Mouse (Mus musculus): ENCODE measurements around the gene Rin2.

Gene Rin2

DNA sequence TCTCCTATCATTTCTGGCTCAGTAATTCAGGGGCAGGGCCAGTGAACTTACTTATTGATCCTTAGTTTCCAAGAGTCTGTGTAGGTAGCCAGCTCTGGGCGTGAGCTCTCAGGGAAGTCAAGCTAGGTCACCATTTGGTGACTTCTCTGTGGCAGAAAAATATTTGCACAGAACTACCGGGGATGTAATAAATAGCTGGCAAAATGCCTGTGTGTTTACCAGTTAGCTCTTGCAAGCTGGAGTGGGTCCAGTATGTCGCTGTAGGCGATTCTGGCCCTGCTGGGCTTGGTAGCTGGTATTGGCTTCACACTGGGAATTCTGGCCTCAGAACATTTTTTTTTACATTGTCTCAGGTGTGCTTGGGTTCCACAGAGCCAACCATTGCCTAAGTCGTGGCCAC lies 60.1 kb downstream of the Rin2 start:
- in situ Hi-C loops (cut with MboI): no loop called here

DNA sequence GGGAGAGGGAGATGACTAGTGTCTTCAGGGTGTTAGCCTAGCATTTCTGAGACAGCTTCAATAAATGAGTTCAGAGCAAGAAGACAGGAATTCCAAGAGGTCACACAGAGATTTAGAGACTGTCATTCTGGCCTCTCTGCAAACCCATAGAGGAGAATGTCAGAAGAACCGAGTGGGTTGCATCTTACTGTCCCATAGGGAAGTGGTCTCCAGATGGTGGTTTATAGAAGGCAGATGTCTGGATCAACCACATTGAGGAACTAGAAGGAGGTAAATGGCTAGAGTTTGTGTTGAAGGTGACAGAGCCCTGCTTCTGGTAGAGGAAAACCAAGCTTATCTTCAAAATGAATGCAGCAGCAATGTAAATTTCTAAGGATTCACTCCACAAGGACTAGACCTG lies 61.5 kb downstream of the Rin2 start:
- in situ Hi-C loops (cut with MboI): no loop called here

DNA sequence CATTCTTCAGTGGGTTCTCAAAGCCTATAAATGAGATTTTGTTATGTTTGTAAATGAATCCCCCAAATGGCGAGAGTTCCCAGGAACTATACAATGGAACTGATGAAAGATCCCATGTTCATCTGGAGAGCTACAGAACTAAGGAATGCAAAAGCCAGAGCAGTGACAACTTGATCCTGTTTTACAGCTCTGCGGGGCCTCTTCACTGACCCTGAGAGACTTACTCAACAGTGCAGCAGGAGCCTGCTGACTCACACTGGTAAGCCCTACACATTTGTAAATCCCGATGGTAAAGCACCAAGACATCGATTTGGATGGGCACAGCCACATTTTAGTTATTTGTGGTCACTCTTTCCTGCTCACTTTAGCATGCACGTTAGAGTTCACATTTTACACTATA lies 62.2 kb downstream of the Rin2 start:
- in situ Hi-C loops (cut with MboI): no loop called here

DNA sequence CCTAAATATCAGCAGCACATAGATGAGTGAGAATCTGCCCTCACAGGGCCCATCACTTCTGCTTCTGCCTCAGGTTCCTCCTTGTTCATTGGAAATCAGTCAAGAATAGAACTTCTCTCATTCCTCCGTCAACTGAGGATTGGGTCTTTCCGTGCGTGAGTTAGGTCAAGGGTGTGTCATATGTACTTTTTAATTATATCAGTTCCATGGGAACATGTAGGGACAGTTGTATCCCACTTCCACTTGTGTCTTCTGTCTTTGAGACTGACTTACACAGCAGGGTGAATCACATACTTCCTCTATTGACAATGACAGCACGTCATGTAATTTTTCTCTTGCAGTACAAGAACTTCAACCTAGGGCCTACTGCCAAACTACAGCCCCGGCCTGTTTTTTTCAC lies 65.7 kb downstream of the Rin2 start:
- in situ Hi-C loops (cut with MboI): no loop called here

DNA sequence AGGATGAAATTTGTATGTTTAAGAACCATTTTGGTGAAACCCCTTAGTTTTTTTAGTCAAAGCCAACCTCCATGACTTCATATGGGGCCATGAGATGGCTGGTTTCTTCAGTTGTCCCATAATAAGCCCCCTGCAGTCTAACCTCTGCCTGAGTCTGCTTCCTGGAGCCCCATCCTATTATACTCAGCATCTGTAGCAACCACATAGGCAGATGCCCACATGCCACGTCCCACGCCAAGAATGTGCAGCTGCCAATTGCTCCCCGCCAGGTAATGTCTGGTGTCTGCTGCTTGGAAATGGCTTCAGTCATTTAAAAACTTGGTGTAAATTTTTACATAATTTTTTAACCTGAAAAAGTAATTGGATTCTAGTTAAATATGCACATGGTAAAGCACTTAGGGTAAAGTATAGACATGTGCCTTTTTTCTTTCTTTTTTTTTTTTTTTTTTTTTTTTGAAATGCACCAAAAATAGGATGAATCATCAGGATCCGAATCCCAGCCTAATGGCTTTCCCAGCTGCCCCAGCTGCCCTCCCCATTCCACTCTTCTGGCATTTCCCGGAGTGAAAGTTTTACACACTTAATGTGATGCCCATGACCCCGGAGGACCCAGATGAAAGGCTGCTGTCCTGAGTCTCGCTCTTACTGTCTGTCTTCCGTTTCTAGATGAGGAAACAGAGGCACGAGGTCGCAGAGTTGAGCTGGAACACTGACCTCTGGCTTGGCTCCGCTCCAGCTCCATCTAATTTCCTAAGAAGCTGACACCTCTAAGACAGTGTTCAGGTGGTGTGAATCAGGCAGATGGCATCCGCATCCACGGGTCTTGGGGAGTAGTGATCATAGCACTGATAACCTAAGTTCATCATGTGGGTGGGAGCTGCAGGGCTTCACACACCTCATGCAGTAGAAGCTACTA lies 68.0 kb downstream of the Rin2 start:
- in situ Hi-C loops (cut with MboI): no loop called here

DNA sequence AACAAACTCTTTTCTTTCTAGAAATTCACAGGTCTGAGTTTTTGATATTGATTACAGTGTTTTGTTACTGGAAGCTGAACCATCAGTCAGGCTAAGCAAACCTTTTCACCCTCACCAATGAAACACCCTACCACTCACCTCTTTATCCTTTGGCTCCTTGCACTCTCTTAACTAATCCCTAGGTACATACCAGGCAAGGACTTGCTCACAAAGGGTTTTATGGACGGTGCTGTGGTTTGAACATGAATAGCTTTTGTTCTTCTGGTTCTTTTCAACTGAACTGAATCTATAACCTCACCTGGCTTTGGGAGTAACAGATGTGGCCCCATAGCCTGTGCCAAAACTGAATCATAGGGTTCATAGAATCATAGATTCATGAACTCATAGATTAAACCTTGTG lies 71.4 kb downstream of the Rin2 start:
- in situ Hi-C loops (cut with MboI): no loop called here

DNA sequence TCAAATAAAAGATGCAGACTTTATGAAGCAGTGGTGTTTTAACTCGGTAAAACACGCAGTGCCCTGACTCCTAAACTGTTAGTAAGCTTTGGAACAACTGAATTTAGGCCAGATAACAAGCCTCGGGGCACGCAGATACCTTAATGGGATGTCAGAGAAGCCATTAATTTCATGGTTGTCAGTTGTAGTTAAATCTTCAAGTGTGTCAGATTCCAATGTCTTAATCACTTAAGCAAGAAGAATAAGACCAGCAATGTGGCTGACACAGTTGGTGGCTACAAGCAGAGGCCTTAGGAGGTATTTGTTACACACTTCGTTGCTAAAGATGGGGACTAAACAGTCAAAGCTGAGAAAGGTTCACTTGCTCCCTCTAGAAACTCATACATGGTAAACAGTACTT lies 74.6 kb downstream of the Rin2 start:
- in situ Hi-C loops (cut with MboI): no loop called here

DNA sequence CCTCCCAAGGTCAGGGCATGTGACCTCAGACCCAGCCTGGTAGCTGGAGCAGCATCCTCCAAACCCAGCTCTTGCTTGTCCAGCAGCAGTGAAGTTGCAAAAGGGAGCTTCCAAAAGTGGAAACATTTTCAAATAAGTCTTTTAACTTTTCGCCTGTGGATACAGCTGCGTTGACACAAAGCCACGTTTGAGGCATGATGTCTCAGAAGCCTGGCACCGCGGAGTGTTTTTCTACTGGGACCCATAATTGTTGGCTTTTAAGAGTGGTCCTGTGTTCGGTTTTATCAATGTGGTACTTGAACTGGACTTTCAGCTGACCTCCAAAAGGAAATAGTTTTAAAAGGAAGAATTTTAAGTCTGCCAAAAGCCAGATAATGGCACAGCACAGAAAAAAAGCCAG lies 77.6 kb downstream of the Rin2 start:
- in situ Hi-C loops (cut with MboI): no loop called here

DNA sequence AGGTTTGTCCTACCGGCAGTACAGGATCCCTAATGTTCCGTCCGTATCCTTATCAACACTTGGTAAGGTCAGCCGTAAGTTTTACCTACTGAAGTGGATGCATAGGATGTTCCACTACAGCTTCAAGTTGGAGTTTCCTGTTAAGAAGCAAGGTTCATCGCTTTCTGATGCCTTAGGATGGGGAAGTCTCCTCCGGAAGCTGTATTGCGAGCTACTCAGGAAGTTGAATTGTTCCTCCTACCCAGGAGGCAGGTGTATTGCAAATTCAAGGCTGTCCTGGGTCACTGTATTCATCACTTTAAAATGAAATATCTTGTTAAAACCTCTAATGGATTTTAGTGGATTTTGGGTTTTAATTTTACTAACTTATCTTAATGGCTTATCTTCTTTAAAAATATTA lies 79.0 kb downstream of the Rin2 start:
- in situ Hi-C loops (cut with MboI): no loop called here

DNA sequence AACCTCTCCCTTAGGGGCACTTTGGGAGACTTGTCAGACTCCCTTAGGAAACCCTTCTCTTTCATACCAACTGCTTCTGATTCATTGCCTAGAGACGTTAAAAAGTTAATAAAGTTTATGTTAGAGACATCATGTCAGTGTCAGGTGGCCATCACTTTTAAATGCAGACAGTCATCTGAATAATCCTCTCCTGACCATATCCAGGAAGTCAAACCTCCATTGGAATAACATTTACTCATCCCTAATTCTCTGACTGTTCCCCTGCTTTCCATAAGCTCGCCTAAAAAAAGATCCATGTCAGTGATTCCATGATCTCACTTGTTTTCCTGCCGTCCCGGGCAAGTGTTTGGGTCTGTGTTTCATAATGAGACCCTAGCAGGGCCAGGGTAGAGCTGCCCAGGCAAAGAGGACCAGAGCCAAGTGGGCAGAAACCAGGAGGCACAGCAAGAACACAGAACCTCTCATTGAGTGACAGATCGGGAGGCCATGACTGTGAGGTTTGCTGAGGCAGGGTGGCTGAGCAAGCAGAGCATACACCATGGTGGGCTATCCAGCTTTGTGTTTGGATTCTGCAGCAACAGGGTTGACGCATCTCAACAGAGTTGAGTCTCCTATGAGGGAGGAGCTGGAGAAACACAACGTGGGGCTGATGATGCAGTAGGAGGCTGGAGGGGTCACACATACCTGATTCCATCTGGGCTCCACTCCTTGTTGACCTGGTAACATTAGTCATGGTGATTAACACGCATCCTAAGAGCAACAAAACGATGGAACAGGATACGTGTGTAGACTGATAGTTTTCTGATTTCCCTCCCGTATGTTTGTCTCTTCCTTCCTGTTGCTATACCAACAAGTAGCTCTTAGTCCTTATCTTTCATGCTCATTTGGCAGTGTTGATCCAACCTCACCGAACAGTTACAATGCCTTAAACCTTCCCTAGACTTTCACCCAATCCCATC lies 81.1 kb downstream of the Rin2 start:
- in situ Hi-C loops (cut with MboI): no loop called here

DNA sequence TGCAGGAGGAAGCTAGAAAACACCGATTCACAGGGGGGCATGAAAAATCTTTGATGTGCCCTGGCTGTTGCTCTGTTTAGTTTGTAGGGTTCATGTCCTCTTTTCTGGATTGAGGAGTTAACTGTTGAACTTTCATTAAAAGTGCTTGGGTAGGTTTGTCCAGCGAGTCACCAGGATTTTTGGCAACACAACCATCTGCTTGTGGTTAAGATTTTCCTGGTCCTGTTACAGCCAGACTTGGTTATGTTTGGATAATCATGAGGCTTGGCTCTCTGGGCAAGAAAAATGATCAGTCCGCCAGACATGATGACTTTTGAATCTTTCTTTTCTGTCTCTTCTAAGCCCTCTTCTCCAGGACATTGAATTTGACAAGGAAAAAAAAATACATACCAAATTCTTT lies 85.1 kb downstream of the Rin2 start:
- in situ Hi-C loops (cut with MboI): no loop called here

DNA sequence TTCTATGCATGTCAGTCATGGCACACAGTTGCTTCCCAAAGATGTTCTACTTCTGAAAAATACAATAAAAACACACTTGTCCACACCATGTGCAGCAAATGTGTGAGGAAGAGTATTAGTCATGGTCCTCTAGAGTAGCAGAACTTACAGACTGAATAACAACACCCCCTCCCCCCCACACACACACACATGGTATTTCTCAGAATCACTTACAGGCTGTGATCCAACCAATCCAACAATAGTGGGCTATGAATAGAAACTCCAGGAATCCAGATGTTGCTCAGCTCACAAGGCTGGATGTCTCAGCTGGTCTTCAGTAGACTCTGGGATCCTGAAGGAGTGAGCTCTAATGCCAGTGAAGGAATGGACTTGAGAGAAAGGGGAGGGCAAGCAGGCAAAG lies 86.4 kb downstream of the Rin2 start:
- in situ Hi-C loops (cut with MboI): no loop called here

DNA sequence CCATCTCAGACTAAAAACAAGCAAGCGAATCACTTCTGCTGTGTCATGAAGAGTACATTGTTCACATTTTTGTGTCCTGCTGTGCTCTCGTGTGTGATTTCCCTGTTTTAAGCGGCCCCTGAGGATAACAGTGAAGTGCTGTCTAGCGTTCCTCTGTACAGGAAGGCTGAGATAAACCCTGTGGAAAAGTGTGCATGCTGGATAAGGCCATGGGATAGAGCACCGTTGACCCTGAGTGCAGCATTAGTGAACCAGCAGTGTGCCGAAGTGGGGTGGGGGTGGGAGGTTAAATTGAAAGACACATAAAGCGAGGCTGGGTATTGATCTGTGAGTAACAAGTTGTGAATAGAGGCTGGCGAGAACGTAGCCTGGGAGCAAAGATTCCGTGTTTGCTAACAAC lies 94.9 kb downstream of the Rin2 start:
- in situ Hi-C loops (cut with MboI): no loop called here

DNA sequence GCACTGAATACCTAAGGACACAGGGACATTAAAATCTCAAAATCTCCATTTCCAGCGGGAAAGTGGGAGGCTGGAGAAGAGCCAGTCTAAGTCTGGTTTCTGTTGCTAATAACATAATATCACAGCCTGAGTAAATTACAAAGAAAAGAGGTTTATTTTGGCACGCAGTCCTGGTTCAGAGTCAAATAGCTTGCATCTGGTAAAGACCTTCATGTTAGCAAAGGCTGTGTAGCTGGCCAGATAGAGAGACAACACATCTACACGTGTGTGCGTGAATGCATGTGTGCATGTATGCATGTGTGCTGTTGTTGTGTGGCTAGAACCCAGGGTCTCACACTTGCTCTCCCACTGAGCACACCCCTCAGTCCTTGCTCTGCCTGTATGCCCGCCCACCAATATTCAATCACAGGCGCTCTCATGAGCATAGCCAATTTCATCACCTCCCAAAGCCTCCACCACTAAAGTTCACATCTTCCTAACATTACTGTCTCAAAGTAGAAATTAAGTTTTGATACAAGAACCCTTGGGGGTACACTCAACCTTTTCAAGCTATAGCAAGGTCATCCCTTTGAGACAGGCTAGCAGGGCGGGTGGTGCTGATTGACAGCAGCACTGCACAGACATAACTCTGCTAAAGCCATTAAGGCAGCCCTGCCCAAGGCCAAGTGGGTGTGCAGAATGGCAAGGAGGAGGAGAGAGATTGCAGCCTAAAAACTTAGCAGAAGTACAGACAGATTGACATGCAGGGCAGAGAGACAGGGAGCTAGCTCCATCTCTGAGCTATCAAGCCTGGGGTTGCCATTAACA lies 95.9 kb downstream of the Rin2 start:
- in situ Hi-C loops (cut with MboI): no loop called here

DNA sequence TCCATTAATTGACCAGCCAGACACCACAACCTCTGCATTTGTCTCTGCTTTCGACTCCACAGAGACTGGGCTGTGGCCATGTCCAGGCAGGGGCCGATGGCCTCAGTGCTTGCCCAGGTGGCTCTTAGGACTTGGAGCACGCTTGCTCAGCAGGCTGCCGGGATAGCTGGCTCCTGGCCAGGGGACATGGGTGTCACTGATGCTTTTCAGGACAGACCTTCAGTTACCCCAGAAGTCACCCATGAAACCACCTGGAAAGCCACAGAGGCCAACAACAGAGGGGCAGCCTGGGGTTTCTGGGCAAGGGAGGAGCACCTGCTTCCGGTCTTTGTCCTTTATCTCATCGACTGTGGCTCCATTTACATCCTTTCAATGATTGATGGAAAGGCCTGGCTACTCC lies 108.2 kb downstream of the Rin2 start:
- in situ Hi-C loops (cut with MboI): no loop called here

DNA sequence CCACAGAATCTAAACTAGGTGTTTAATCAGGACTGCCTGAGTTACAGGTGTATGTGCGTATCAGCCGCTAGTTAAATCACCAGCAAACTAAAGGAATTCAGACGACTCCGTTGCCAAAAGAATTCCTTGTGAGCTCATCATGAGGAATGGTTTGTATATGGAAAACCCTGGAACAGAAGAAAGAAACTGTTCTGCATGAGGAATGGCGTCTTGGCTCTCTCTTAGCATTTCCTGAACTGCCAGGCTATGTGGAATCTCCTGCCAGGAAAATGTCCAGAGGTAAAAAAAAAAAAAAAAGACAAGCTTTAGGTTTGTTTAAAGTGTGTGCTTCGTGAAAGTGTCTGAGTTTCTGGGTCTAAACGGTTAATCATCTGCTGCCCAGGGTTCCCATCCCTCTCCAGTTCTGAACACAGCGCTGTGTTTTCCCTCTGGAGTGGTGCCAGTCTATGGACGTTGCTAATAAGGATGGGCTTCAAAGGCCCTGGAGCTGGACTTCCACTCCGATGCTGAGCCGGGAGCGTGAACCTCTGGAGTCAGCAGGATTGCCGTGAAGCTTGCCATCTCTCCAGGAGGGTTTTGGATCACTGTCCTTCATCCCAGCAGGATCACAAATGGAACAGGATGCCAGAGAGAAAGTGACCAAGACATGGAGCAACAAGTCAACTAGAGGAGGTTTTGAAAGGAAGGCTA lies 109.4 kb downstream of the Rin2 start:
- in situ Hi-C loops (cut with MboI): no loop called here

DNA sequence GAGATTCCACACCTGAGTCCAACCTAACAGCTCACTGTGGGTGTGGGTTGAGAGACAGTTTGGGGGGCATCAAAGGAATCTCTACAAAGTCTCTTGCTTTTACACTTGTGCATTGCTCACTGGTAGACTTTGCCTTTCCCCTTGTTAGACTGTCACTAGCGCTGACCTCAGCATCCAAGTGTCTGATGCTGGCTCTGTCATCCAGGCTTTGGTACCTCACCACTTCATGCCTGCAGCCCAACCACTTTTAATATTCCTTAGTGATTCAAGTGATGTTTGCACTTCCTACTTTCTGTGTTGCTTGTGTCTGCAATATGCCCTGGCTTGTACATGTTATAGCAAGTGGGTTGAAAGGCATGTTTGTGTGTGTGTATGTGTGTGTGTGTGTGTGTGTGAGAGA lies 109.9 kb downstream of the Rin2 start:
- in situ Hi-C loops (cut with MboI): no loop called here

DNA sequence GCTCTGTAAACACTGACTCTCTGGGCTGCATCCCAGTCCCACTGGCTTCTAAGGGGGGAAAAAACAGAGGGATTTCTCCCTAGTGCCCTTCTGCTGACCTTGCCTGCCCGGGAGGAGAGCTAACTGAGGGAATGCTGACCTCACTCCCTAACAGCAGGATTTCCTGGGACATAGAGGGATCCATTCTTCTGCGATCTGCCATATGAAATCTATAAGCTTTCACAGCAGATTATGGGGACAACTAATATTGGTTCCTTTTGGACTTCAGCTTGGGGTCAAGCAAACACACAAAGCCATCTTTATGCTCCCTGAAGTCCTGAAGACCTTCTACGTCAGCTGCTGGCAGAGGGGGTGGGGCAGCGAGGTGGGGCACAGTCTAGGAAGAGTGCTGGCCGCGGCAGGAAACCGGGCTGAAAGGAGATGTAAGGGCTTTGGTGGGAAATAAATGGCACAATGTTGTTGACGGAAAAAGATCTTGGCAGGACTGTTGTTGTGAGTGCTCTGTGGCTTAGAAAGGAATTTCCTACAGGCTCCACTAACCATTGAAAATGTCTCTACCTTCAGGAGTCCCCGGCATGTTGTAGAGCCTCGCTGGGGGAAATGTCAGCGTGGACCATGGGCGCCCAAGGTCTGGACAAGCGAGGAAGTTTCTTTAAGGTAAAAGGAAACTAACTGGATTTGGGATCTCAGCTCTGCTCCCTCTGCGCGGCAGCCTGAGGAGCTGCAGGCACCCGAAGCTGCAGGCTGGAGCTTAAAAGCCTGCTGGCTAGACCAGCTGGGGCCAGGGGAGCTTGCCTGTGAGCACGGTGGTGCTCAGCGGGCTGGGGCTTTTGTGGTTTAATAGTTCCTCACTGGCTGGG lies 111.0 kb downstream of the Rin2 start:
- in situ Hi-C loops (cut with MboI): no loop called here

DNA sequence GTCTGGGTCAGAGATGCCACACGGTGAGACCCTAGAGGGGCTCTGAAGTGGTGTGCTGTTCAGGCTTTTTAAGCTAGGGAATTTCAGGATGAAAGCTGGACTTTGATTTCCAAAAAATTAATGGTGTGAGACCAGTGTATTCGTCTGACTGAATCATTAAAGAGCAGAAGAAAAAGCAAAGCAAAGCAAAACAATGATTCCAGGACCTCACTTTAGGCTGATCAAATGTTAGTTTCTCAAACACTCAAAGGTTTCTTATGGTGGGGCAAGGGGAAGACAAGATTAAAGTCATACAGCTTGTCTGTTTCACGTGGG lies 111.6 kb downstream of the Rin2 start:
- in situ Hi-C loops (cut with MboI): no loop called here

DNA sequence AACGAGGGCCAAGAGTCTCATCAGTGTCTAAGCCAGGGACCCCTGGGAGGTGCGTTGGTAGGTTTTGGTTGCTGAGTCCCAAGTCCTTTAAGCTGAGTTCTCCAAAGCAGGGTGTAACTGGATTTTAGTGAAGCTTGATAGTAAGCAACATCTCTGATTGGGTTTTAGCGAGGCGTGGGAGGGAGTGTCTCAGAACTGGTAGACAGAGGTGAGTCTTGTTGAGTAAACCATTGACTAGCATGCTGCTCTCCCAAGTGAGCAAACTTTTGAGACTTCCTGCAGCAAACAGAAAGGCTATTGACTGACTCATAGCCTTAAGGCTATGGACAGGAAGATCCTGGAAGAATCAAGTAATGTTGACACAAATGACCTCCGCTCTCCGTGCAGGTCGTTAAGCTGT lies 112.5 kb downstream of the Rin2 start:
- in situ Hi-C loops (cut with MboI): no loop called here
